Mouse (Mus musculus): ENCODE results near the gene Ecpas. TPM values are rescaled to one million over a fixed set of nuclear protein-coding genes. Genes with fewer than 3 reads are reported as not detected.

The Ecpas gene
- total RNA-seq, 4 experiments from 2014 or later, result 116 to 145 (median 129) TPM

Other genes starting within 250 kb of the Ecpas start
- gene Olfr267, start 125.0 kb downstream of the Ecpas start, total RNA-seq (2022), result under 1 TPM in 3 of 4 experiments, not detected in 1; 0.24 to 0.46 (median 0.33) TPM
- gene Zkscan16, start 30.9 kb upstream of the Ecpas start, total RNA-seq (2022), result 10 to 100 TPM; 67.4 to 79.1 (median 70.4) TPM
- 1 to 10 TPM; 1.6 to 2.7 (median 1.7) TPM for gene Ptgr1, start 74.4 kb upstream of the Ecpas start, total RNA-seq (2022)
- gene Dnajc25, start 82.3 kb upstream of the Ecpas start, total RNA-seq (2022), result 1 to 10 TPM; 4.9 to 7.3 (median 6.1) TPM
- 1 to 10 TPM in 1 of 4 experiments, under 1 TPM in 2, not detected in 1; 0.70 to 2.3 (median 0.80) TPM for gene Gm20503, start 90.5 kb upstream of the Ecpas start, total RNA-seq (2022)
- 10 to 100 TPM; 63.7 to 72.9 (median 66.3) TPM for gene Gng10, start 122.3 kb upstream of the Ecpas start, total RNA-seq (2022)
- gene AI481877, start 226.2 kb upstream of the Ecpas start, total RNA-seq (2022), result under 1 TPM in 1 of 4 experiments, not detected in 3; 0.14 TPM

Measured in left cerebral cortex, adult 8-10 months (tissue).